Comparison of ENCODE assay signal across 22 mouse cellular contexts in genomic region chrX:92679761-92680160, GRCm38 (mm10).
"Had no signal": no experiment of that assay in that cellular context is flagged by ENCODE, and none has a peak within 500 bp of the region (broad histone marks: within the 10 kb centered on the region; RNA-seq: fewer than 3 reads in every experiment).

No protein-coding gene starts in this region.

- H3K27me3 ChIP-seq: intestine, embryonic 15.5 days; limb, embryonic 15.5 days; midbrain, embryonic 12.5 days; midbrain, embryonic 15.5 days; neural tube, embryonic 12.5 days; neural tube, embryonic 15.5 days had no signal

- H3K4me1 ChIP-seq: intestine, embryonic 15.5 days; limb, embryonic 15.5 days; midbrain, embryonic 12.5 days; midbrain, embryonic 15.5 days; neural tube, embryonic 12.5 days; neural tube, embryonic 15.5 days had no signal

- DNase-seq: kidney, adult 11 months; kidney, adult 8-10 months; kidney, postnatal 14 days; kidney, postnatal 4 days; left cerebral cortex, postnatal 4 days; liver, postnatal 0 days; lung, postnatal 14 days; right cerebral cortex, adult 18-20 months; right cerebral cortex, postnatal 14 days; right cerebral cortex, postnatal 4 days; thymus, adult 18-20 months; thymus, postnatal 36 days had no signal

- H3K9ac ChIP-seq: intestine, embryonic 15.5 days; limb, embryonic 15.5 days; liver, embryonic 14.5 days; liver, postnatal 0 days; midbrain, embryonic 12.5 days; midbrain, embryonic 15.5 days; neural tube, embryonic 12.5 days; neural tube, embryonic 15.5 days had no signal

- H3K27ac ChIP-seq: intestine, embryonic 15.5 days; limb, embryonic 15.5 days; liver, embryonic 14.5 days; macrophage; midbrain, embryonic 12.5 days; midbrain, embryonic 15.5 days; neural tube, embryonic 12.5 days; neural tube, embryonic 15.5 days; stomach, postnatal 0 days had no signal

- H3K4me3 ChIP-seq: intestine, embryonic 15.5 days; limb, embryonic 15.5 days; midbrain, embryonic 12.5 days; midbrain, embryonic 15.5 days; neural tube, embryonic 12.5 days; neural tube, embryonic 15.5 days had no signal

- H3K36me3 ChIP-seq: intestine, embryonic 15.5 days; limb, embryonic 15.5 days; midbrain, embryonic 12.5 days; midbrain, embryonic 15.5 days; neural tube, embryonic 12.5 days; neural tube, embryonic 15.5 days had no signal

- H3K4me2 ChIP-seq: intestine, embryonic 15.5 days; limb, embryonic 15.5 days; liver, embryonic 11.5 days; midbrain, embryonic 12.5 days; midbrain, embryonic 15.5 days; neural tube, embryonic 12.5 days; neural tube, embryonic 15.5 days had no signal

- ATAC-seq: intestine, embryonic 15.5 days; liver, postnatal 0 days; midbrain, embryonic 15.5 days had no signal

- H3K9me3 ChIP-seq: intestine, embryonic 15.5 days; limb, embryonic 15.5 days; midbrain, embryonic 12.5 days; midbrain, embryonic 15.5 days; neural tube, embryonic 12.5 days; neural tube, embryonic 15.5 days had no signal
